Mouse (Mus musculus) ovary, postnatal 10 days (tissue): ENCODE measurements at regions not wholly inside any gene's neighbourhood (a gene's known extent, or its start where the extent isn't known, plus 50 kb on each side); places are given as distances from the start of the nearest gene placed in this dataset.
"Not testable (repeated sequence)": the region's sequence is repeated elsewhere in the genome, so short reads cannot be mapped to it uniquely, and the experiment has no call there.

Source experiments
- DNase-seq: peaks from one replicate; pipeline ENCODE4 v3.0.0; 2022; ENCODE audit warnings: low spot score

DNA sequence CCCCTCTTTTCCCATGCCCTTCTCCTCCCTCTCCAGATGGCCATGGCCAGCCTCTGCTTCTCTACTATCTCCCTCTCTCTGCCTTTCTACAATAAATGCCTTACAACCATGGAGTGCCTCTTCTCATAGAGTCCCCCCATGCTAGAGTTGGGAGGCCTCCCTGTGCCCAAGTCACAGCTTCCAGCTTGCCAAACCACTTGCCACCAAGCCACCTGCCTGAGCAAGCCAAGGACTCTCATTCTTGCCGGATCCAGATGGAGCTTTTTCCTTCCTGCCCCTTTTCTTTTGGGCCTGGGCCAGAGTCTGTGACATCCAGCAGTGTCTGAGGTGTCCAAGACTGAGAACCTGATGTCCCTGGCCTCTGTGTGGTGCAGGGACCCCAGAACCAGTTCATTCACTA, 367.4 kb upstream of the Arhgap42 start:
- DNase-seq: no peak

DNA sequence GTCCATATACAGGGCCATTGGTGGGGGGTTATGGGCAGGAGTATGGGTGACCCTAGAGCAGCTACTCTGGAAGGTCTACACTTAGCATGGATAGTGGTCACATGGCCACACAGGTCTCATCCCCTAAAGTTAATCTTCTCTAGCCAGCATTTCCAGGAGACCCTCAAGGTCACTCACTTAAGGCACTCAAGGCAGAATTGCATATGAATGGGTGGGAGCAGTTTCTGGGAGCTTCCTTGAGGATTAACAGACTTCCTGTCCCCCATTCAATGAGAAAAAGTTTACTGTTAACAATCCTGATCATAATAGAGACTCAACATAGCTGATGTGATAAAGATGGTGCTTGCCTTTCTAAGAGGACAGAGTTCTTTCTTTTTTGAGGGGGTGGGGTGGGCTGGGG, 352.4 kb upstream of the Arhgap42 start:
- DNase-seq: no peak

DNA sequence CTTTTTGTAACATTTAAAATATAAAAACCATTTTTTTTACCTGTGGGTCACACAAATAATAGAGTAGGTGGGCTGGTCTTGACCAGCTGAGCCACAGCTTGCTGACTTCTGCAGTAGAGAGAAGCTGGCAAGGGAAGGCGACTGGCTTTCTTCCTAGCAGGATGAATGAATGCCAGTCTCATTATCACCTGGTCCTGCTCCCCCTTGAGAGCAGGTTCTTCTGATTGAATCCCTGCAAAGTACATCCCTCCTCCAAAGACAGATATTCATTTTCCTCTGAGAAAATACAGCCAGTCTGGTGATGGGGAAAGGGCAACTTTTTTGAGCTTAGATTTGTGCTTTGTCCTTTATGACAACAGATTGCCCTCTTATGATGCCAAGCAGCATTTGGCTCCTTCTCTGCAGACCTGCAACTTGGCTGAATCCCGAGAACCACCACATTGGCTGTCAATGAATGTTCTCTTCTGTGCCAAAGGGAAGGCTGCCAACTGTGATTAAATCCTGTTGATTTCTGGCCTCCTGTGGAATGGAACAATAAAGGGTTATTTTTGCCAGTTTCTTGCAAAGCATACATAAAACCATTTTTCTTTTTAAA, 344.2 kb upstream of the Arhgap42 start:
- DNase-seq: no peak

DNA sequence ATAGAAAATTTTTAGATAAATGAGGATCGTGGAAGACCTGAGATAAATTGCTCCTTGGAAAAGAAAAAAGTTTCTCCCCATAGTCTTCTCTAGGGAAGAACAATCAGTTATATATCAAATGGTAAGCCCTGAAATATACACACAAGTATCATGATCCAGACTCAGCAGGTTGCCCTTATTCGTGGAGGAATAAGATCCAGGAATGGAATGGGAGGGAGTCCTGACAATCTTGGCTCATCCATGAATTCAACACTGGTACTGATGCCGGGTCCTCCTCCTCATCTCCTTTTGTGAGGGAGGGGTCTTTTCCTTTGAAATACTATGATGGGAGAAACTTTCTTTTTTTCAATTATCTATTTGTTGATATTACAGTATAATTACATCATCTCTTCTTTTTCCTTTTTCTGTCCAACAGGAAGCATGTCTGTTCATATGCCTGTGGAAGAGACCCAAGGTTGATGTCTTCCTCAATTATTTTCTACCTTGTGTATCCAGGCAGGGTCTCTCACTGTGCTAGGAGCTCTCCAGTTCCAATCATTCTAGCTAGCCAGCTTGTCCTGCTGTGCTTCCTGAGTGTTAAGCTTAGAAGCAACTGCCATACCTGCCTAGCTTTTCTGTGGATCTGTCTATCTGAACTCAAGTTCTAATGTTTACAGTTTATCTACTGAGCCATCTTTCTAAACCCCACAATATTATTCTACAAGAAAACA, 343.6 kb upstream of the Arhgap42 start:
- no peak for DNase-seq

DNA sequence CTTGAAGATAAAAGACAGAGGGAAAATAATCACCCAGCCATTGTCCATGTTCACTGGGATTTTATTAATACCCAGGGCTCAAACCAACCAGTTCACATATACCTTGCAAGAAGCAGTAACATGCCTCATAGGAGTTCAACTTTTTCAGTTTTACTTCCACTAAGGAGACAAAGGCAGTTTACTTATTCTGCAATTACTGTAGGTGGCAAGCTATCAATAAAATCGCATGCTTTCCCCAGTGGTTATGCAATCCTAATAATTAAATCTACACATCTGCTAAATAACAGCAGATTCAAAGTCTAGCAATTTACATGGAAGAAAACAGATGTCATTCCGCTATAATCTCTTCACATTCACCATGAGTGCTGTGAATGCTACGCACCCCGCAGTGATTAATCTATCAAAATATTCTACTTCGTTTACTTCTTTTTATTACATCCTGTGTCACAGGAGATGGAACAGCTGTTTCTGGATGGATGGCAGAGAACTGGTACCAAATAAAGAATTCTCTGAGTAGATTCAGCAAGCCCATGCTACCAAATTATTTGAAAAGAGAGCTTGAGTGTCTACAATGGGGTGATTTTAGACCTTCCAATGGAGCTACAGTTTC, 329.2 kb upstream of the Arhgap42 start:
- no peak for DNase-seq

DNA sequence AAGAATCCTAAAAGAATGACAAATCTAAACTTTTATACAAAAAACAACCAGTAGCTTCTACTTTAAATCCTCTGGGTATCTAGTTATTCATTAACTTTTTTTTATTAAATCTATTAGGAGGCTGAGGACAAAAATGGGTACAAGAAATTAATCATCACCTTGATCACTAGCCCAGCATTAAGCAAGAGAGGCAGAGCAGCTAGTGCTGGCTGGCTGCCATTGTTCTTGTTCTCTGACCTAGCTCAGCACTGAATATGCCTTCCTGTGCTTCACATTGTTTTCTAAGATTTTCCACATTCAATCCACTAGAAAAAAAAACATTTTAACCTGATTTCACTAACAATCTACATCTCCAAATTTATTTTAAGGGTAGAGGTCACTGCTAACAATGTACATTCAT, 325.6 kb upstream of the Arhgap42 start:
- no peak for DNase-seq

DNA sequence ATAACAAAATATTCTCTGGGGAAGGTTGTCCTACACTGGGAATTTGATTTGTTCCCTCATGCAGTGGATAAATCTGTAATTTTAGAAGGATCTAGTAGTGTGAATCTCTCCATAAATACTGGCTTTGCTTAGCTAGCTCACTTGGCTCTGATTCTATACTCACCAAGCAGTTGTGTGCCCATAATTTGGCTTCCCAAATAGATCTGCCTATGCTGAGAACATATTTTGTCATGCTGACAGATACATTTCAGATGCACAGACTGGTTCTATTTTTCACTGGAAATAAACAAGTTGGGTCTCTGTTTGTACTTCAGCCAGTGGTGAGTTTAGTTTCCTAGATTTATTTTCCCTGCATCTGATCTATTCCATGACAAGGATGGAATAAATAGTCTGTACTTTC, 309.8 kb upstream of the Arhgap42 start:
- no peak for DNase-seq

DNA sequence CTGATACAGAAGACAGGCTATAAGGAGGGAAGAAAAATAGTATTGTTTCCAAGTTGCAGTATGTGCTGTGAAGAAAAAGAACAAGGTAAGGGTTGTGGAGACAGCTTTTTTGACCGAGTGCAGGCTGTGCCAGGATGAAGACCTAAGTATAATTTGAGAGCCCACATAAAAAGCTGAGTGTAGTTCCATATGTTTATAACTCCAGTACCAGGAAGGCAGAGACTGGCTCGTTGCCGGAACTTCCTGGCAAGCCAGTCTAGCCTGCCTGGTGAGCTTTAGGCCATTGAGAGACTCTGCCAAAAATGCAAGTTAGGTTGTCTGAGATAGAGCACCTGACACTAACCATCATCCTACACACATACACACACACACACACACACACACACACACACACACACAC, 308.7 kb upstream of the Arhgap42 start:
- DNase-seq: no peak

DNA sequence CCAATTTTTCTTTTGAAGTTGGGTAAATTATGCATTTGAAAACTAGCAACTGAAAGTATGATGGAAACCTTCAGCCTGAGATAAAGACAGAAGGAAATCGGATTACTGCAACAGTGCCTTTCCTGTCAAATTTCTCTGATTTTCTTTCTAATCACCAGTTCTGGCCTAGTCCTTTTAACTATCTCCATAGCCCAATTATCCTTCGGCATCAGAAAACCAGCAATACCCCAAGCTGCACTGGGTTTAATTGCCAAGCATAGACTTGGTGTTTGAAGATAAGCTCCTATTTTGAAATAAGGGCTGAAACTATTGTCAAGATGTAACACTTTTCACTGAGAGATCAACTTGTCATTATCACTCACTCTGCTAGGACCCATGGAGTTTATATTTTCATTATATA, 308.2 kb upstream of the Arhgap42 start:
- no peak for DNase-seq

DNA sequence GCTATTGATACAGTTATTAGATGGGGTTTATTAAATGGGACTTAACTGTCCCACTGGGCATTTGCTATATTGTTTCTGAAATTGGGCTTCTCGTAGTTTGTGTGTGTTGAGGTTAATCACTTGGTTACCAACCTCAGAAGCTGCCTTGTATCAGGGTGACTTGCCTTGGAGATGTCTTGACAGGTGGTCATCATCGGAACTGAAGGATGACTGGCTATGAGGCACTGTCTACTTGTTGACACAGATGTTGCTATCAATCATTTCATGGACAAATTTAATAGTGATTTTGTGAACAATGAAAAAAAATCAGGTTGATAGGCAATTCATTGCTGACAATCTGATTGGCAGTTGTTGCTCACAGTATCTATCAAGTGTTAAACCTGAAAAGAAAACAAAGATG, 261.4 kb upstream of the Arhgap42 start:
- no peak for DNase-seq

DNA sequence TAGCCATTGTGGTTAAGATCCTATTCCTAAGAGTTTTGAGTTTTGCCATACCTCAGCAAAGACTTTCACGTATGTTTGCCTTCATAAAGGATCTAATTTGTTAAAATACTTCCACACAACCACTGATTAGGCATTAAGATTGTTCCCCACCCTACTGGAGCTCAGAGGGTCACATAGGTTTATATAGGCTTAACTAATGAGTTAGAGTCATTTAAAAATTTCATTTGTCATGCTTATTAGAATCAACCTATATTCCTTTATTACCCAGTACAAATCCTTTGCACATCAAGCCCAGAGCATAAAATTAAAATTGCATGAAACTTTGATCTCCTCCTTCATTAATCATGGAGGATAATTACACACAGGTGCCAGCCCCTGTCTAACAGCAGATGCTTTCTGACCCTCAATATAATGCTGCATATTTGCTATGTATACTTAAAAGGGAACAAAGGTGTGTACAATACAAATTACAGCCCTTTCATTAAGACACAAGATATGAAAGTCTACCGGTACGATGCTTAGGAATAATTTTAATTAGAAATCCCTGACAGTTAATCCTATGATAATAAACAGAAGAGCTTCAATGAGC, 254.8 kb upstream of the Arhgap42 start:
- no peak for DNase-seq

DNA sequence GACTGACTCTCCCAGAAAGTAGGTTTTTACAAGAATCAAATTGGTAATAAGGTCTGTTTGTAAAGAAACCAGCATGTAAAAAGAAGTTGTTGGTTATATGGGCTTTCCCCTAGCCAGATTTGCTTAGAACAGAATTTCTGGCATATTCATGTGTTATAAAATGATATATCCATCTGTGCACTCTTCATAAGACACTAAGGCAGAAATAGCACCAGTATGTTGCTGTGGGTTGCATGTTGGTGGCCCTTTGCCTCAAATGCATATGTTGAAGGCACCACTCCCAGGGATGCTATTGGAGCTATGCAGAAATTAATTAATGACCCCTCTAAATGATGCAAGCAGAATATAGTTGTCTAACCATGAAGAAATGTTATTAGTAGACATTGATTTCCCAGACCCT, 238.2 kb upstream of the Arhgap42 start:
- DNase-seq: no peak

DNA sequence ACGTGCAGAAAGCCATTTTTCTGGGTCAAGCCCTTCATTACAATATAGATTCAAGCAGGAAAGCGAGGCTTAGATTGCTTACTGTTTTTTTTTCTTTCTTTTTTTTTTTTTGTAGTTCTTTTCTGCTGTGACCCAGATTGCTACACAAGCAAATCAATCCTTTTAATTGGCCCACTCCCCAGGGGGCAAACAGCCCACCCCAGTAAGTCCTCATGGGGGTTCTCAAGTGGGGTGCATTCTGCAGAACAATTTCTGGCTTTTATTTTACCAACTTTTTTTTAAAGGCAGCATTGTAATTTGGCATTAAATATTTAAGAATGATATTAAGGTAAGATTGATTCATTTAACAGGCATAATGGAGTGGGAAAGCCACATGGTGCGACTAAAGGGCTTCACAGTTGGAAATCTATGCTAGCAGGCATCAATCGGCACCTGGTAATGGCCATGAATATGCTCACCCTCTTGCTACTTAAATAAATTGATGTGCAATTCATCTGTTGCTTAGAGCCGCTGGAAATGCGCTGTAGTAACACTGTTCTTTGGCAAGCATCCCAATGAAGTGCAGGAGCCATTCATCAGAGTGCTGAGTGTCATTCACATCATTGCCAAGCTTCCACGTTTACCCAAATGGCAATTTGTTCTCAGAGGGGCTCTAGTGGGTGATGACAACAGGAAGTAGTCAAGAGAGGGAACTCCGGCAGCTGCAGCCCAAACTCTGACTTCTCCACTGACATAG, 236.3 kb upstream of the Arhgap42 start:
- DNase-seq: no peak

DNA sequence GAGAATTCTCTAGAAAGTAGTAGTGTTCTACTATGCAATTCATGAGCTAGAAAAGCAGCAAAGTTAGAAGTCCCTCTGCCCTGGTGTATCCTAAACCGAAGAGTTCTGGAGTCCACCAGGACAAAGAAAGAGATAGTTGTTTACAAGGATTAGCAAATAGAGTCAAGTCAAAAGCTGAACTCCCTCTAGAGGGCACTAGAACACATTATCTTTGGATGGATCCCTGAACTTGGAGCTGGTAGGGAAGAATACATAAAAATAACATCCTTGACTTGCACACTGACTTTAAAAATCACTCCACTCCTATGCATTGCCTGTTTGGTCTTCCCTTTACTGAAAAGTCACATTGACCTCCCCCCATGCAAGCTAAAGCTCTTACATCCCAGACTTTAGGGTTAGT, 205.3 kb upstream of the Arhgap42 start:
- no peak for DNase-seq

DNA sequence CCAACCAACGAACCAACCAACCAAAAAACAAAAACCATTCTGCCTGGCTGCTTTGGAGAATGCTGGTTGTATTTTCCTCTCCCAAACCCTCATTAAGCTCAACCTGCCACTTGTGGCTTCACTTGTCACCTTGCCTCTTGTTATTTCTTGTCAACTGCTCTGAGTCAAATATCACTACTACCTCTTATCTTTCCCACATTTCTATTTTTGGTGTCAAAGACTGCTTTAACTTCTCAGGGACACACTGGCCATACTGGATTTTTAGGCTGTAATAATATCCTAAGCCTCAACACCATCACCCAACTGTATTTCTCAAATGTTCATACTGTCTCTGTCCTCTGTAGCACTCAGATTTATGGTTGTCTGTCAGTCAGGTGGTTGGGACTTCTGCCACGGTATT, 181.4 kb upstream of the Arhgap42 start:
- DNase-seq: no peak

DNA sequence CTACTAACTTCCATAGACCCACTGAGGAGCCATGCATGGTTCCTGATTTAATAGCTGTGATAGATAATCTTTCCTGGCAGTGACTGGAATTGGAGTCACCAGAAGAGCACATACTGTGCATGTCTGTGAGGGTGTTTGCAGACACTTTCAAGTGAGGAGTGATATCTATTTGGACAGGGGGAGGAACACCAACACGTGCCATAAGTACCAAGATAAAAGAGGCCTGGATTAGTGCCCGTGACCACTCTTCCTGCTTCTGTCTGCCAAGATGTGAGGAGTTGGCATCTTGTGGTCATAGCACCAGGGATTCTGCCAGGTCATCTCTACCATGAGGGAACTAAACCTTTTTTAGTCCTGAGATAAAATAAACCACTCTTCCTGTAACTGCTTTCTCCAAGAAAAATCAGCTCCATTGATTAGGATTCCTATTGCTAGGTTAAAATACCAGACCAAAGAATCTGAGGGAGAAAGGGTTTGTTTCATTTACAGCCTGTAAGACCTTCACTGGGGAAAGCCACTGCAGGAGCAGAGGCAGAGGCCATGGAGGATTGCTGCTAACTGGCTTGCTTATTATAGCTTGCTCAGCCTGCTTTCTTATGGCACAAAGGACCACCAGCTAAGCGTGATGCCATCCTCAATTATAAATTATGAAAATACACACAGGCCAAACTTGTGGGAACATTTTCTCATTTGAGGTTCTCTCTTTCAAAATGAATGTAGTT, 173.7 kb upstream of the Arhgap42 start:
- no peak for DNase-seq

DNA sequence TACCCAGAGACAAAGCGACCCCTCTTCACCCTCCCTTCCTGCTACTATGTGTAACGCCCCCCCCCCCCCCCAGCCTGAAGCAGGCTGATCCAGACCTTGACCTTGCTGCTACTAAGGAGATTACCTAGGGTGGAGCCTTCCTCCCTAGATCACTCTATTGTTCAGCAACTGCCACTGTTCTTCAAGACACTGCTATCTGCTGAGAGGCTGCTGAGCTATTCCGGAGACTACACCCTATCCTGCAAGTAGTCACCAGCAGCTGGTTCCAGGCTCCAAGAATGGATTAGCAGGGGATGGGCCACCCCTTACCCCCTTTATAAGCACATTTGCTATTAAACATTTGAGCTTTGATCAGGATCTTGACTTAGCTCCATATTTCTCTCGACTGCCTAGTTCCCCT, 155.3 kb upstream of the Arhgap42 start:
- DNase-seq: not testable (repeated sequence)

DNA sequence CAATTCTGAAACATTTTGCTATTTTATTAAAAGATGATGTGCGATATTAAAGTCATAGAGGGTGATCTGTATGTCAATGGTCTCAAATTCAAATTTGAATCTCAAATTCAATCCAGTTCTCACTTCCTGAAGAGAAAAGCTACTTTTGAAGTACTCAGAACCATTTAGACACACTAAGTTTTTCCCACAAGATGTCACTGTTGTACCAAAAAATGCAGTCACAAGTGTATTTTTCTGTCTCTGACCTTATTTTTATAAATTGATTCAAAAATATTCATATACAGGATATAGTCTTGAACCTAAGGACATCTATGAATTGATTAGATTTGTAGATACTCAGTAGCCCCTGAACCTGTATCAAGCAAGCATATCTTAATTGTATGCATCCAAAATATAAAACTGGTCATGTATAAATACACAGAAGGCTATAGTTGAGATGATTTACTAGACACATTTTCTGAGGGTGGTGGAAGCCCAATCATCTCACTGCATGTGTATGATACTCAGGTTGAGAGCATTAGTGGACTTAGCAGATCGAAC, 137.8 kb upstream of the Arhgap42 start:
- DNase-seq: no peak

DNA sequence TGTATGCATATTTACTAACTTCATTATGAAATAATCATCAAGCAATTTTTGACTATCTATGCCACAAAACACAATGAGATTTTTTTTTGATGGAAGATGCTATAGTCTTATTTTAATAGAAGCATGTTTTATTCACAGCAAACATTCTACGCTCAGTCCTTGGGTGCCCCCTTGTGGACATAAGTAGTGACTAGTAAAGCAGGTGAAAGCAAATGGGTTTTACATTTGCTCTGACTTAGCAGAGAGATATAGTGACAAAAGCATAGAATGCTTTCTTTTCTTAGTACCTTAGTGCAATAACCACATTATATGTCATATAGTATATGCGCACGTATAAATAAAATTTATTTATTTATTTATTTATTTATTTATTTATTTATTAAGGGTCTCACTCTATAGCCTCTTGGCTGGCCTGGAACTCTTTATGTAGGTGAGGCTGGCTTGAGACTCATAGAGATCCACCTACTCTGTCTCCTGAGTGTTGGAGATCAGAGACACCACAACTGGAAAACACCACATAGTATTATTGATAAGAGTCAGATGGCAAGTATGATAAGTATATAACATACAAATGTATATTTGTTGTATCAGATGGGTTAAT, 136.5 kb upstream of the Arhgap42 start:
- peak; percentile 31 for DNase-seq

DNA sequence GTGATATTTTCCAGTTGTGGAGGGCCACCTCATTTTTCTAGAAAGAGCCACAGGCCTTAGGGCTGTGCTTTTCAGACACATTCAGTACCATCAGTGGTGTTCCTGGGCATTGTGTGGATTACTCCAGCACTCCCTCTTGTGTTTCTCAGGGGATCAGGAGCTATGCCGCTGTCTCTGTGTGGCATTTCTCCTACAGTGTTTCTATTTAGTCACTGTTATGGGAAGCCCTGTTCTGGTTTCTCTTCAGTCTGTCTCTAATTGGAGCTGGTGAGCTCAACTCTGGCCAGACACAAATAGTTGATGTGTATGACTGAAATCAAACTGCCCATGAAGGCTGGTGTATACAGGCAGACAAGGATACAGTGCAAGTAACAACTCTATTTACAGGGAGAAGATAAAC, 133.7 kb upstream of the Arhgap42 start:
- DNase-seq: no peak

DNA sequence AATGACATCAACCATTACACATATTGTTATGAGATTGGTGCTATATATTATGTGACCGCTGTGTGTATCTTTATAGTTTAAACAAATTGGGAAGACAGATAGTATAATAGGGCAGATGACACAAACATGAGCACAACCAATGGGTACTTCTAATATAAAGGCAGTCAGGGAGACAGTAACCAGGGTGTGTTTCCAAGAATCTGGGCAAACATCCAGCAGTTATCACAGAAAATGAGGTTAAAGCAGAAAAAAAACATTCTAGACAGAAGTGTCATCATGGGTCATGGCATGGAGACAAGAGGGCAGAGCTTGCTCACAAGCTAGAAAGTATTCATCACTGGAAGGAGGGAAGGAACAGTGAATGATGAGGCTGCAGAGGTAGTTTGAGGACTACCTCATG, 129.8 kb upstream of the Arhgap42 start:
- DNase-seq: no peak
